Mouse (Mus musculus) embryonic facial prominence, embryonic 12.5 days (tissue): ENCODE measurements around the gene Ly6f. TPM values are rescaled to one million over a fixed set of nuclear protein-coding genes. Genes with fewer than 3 reads are reported as not detected.

Experiments used
- ATAC-seq: fragments of 200-750 bp; cut with Nextera tagmentation; 2 replicates; pipeline ENCODE4 v1.8.0; 2017; ENCODE audit not compliant: insufficient number of reproducible peaks, insufficient read depth, low FRiP score, low TSS enrichment
- H3K27ac ChIP-seq: fragments of 300-500 bp; sonication (generic); 2 replicates; pipeline ENCODE4 v1.5.1; 2016; ENCODE audit warnings: mild to moderate bottlenecking
- H3K27me3 ChIP-seq: fragments of 300-500 bp; sonication (generic); 2 replicates; pipeline ENCODE4 v1.6.1; 2016; ENCODE audit warnings: mild to moderate bottlenecking, moderate library complexity
- H3K36me3 ChIP-seq: fragments of 300-500 bp; sonication (generic); 2 replicates; pipeline ENCODE4 v1.6.1; 2016; ENCODE audit warnings: mild to moderate bottlenecking
- H3K4me1 ChIP-seq: fragments of 300-500 bp; sonication (generic); 2 replicates; pipeline ENCODE4 v1.6.1; 2016
- H3K4me2 ChIP-seq: fragments of 300-500 bp; sonication (generic); replicated peaks from 2 replicates; pipeline ENCODE4 v1.6.1; 2016; ENCODE audit warnings: mild to moderate bottlenecking, moderate library complexity
- H3K4me3 ChIP-seq: fragments of 300-500 bp; sonication (generic); 2 replicates; pipeline ENCODE4 v1.5.1; 2016; ENCODE audit warnings: mild to moderate bottlenecking
- H3K9ac ChIP-seq: fragments of 300-500 bp; sonication (generic); 2 replicates; pipeline ENCODE4 v1.6.1; 2016; ENCODE audit warnings: mild to moderate bottlenecking, moderate library complexity
- H3K9me3 ChIP-seq: fragments of 300-500 bp; sonication (generic); 2 replicates; pipeline ENCODE4 v1.6.1; 2016; ENCODE audit warnings: mild to moderate bottlenecking, moderate library complexity
- WGBS: fragments of 180-500 bp; shearing (Covaris S2); methylation state at CpG from one replicate; pipeline ENCODE4 v1.1.7; 2016; 5-methylcytosine and 5-hydroxymethylcytosine counted together
- polyA plus RNA-seq: library from polyadenylated mRNA; unstranded; fragments of >200 nt; fragmentation: Nextera tagmentation; extraction: Ambion mirVana; gene quantifications from 2 replicates; pipeline ENCODE4 v1.2.1, GENCODE M21; 2016

Ly6f gene
- not detected in 2 replicates for polyA plus RNA-seq

- no peak for ATAC-seq
- no peaks in the 10 kb centered on the region for H3K27me3 ChIP-seq
- H3K4me2 ChIP-seq = no peak within 1 kb of the TSS
- no peak within 1 kb of the TSS for H3K4me3 ChIP-seq
- H3K27ac ChIP-seq = no peak within 1 kb of the TSS
- no peaks in the 10 kb centered on the region for H3K4me1 ChIP-seq
- H3K9me3 ChIP-seq = no peaks in the 10 kb centered on the region
- no peak within 1 kb of the TSS for H3K9ac ChIP-seq
- no peaks in the 10 kb centered on the region for H3K36me3 ChIP-seq
Measured at GRCm38 (mm10) chr15:75268121-75268520, at the start of gene Ly6f. Ly6f (plus strand) TSS chr15:75268421.

GRCm38 (mm10) chr15:75221942-75222341 is 46.3 kb upstream of the Ly6f start:
- H3K27ac ChIP-seq = no peak overlapping the region
- no peaks in the 10 kb centered on the region for H3K27me3 ChIP-seq
- no peak overlapping the region for H3K9ac ChIP-seq
- H3K9me3 ChIP-seq = no peaks in the 10 kb centered on the region
- H3K4me3 ChIP-seq = no peak overlapping the region
- no peaks in the 10 kb centered on the region for H3K36me3 ChIP-seq
- H3K4me1 ChIP-seq = no peaks in the 10 kb centered on the region
- no peak for ATAC-seq
- no peak overlapping the region for H3K4me2 ChIP-seq

GRCm38 (mm10) chr15:75237736-75238288 is 30.4 kb upstream of the Ly6f start:
- Histone ChIP-seq H3K9ac (no peak overlapping the region), H3K9me3 (no peaks in the 10 kb centered on the region), H3K4me1 (no peaks in the 10 kb centered on the region), H3K27me3 (no peaks in the 10 kb centered on the region), H3K27ac (no peak overlapping the region), H3K36me3 (no peaks in the 10 kb centered on the region), H3K4me3 (no peak overlapping the region), H3K4me2 (no peak overlapping the region)
- no peak for ATAC-seq
- 86% methylated on average over 3 of the region's 3 CpGs for WGBS

- H3K9ac ChIP-seq = no peak overlapping the region
- no peaks in the 10 kb centered on the region for H3K36me3 ChIP-seq
- H3K9me3 ChIP-seq = no peaks in the 10 kb centered on the region
- no peak overlapping the region for H3K4me2 ChIP-seq
- H3K27me3 ChIP-seq = no peaks in the 10 kb centered on the region
- 52% methylated on average over 2 of the region's 2 CpGs for WGBS
- no peaks in the 10 kb centered on the region for H3K4me1 ChIP-seq
- H3K4me3 ChIP-seq = no peak overlapping the region
- no peak for ATAC-seq
- H3K27ac ChIP-seq = no peak overlapping the region
Measured at GRCm38 (mm10) chr15:75240558-75240957, 27.7 kb upstream of the Ly6f start.

GRCm38 (mm10) chr15:75242756-75243640 is 25.2 kb upstream of the Ly6f start:
- no peaks in the 10 kb centered on the region for H3K9me3 ChIP-seq
- H3K4me1 ChIP-seq = no peaks in the 10 kb centered on the region
- H3K27me3 ChIP-seq = no peaks in the 10 kb centered on the region
- no peak overlapping the region for H3K9ac ChIP-seq
- no peak for ATAC-seq
- no peak overlapping the region for H3K4me2 ChIP-seq
- WGBS = 64% methylated on average over 3 of the region's 3 CpGs
- H3K4me3 ChIP-seq = no peak overlapping the region
- H3K27ac ChIP-seq = no peak overlapping the region
- H3K36me3 ChIP-seq = no peaks in the 10 kb centered on the region

- H3K27ac ChIP-seq = no peak overlapping the region
- no peak for ATAC-seq
- no peaks in the 10 kb centered on the region for H3K27me3 ChIP-seq
- WGBS = 81% methylated on average over 3 of the region's 3 CpGs
- H3K9ac ChIP-seq = no peak overlapping the region
- no peaks in the 10 kb centered on the region for H3K36me3 ChIP-seq
- no peaks in the 10 kb centered on the region for H3K9me3 ChIP-seq
- H3K4me1 ChIP-seq = no peaks in the 10 kb centered on the region
- H3K4me2 ChIP-seq = no peak overlapping the region
- H3K4me3 ChIP-seq = no peak overlapping the region
Measured at GRCm38 (mm10) chr15:75254671-75255070, 13.6 kb upstream of the Ly6f start.

- H3K27ac ChIP-seq = no peak overlapping the region
- H3K9ac ChIP-seq = no peak overlapping the region
- no peak overlapping the region for H3K4me3 ChIP-seq
- H3K9me3 ChIP-seq = no peaks in the 10 kb centered on the region
- H3K27me3 ChIP-seq = no peaks in the 10 kb centered on the region
- no peak for ATAC-seq
- no peak overlapping the region for H3K4me2 ChIP-seq
- no peaks in the 10 kb centered on the region for H3K36me3 ChIP-seq
- H3K4me1 ChIP-seq = no peaks in the 10 kb centered on the region
Measured at GRCm38 (mm10) chr15:75265863-75266262, 2.4 kb upstream of the Ly6f start.

- H3K4me2 ChIP-seq = no peak overlapping the region
- no peaks in the 10 kb centered on the region for H3K4me1 ChIP-seq
- H3K9ac ChIP-seq = no peak overlapping the region
- H3K27me3 ChIP-seq = no peaks in the 10 kb centered on the region
- no peak overlapping the region for H3K4me3 ChIP-seq
- no peaks in the 10 kb centered on the region for H3K36me3 ChIP-seq
- H3K27ac ChIP-seq = no peak overlapping the region
- WGBS = 50% methylated on average over 1 of the region's 1 CpGs
- H3K9me3 ChIP-seq = no peaks in the 10 kb centered on the region
- ATAC-seq = no peak
Measured at GRCm38 (mm10) chr15:75266626-75267025, 1.6 kb upstream of the Ly6f start.

- no peak overlapping the region for H3K9ac ChIP-seq
- no peaks in the 10 kb centered on the region for H3K9me3 ChIP-seq
- no peaks in the 10 kb centered on the region for H3K36me3 ChIP-seq
- H3K4me2 ChIP-seq = no peak overlapping the region
- H3K4me1 ChIP-seq = no peaks in the 10 kb centered on the region
- no peak overlapping the region for H3K4me3 ChIP-seq
- ATAC-seq = no peak
- no peak overlapping the region for H3K27ac ChIP-seq
- H3K27me3 ChIP-seq = no peaks in the 10 kb centered on the region
- WGBS = 66% methylated on average over 5 of the region's 5 CpGs
Measured at GRCm38 (mm10) chr15:75268916-75269829, 952 bp downstream of the Ly6f start.

- ATAC-seq = no peak
- Histone ChIP-seq H3K27ac (no peak overlapping the region), H3K4me2 (no peak overlapping the region), H3K27me3 (no peaks in the 10 kb centered on the region), H3K4me1 (no peaks in the 10 kb centered on the region), H3K36me3 (no peaks in the 10 kb centered on the region), H3K9ac (no peak overlapping the region), H3K9me3 (no peaks in the 10 kb centered on the region), H3K4me3 (no peak overlapping the region)
Measured at GRCm38 (mm10) chr15:75270169-75270568, 1.9 kb downstream of the Ly6f start.

- H3K4me1 ChIP-seq = no peaks in the 10 kb centered on the region
- WGBS = 76% methylated on average over 3 of the region's 3 CpGs
- H3K4me3 ChIP-seq = no peak overlapping the region
- H3K9ac ChIP-seq = no peak overlapping the region
- ATAC-seq = no peak
- no peak overlapping the region for H3K27ac ChIP-seq
- no peaks in the 10 kb centered on the region for H3K36me3 ChIP-seq
- H3K27me3 ChIP-seq = no peaks in the 10 kb centered on the region
- no peaks in the 10 kb centered on the region for H3K9me3 ChIP-seq
- no peak overlapping the region for H3K4me2 ChIP-seq
Measured at GRCm38 (mm10) chr15:75270691-75271362, 2.6 kb downstream of the Ly6f start.
